Mouse (Mus musculus) erythroblast, embryonic 14.5 days (primary cell): ENCODE results near the gene A630001G21Rik.

Experiments
- GATA1 ChIP-seq: IDR thresholded peaks from 2 replicates; pipeline ENCODE4 v1.6.1; 2012; ENCODE audit warnings: low read length, inconsistent platforms, mixed read lengths
- TAL1 ChIP-seq: IDR thresholded peaks from 3 replicates; pipeline ENCODE4 v1.6.1; 2012; ENCODE audit warnings: low read length, inconsistent platforms, mixed read lengths

DNA sequence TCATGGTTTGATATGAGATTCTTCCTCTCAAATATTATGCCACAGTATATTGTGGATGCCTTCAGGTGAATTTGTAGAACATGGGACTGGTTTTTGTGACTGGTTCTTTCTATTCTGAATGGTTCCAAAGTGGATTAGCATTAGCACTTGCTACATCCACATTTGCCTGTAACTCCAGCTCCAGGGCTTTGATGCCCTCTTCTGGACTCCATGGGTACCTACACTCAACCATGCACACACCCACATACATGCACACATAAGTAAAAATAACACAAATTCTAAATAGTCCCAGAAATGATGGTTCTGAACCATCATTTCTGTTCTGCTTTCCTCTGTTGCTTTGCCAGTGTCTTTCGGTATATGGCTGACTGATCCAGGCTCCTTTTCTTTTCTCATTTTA is 41.3 kb upstream of the A630001G21Rik start:
- TF ChIP-seq GATA1 (no peak), TAL1 (no peak)
